Mouse (Mus musculus) CH12.LX (cell line): ENCODE results near the gene Zdhhc1. TPM values are rescaled to one million over a fixed set of nuclear protein-coding genes. Genes with fewer than 3 reads are reported as not detected.

ENCODE experiments used
- DNase-seq: peaks from one replicate; pipeline ENCODE4 v3.0.0-alpha.2; 2013; ENCODE audit errors: extremely low read depth
- H3K27ac ChIP-seq: 2 replicates; pipeline ENCODE4 v1.5.1; 2012; ENCODE audit warnings: low read depth, mild to moderate bottlenecking, control low read depth, moderate library complexity; ENCODE audit not compliant: insufficient read depth
- H3K27me3 ChIP-seq: replicated peaks from 2 replicates; pipeline ENCODE3; 2012; ENCODE audit warnings: inconsistent platforms
- H3K36me3 ChIP-seq, 2 experiments: replicated peaks in 1 of 2; 2 replicates each; pipeline versions ENCODE3 to v1.6.1; 2012; ENCODE audit warnings: inconsistent platforms in 1 of 2, low read length in 1 of 2, mild to moderate bottlenecking in 1 of 2, mixed read lengths in 1 of 2, moderate library complexity in 1 of 2; ENCODE audit not compliant: control insufficient read depth in 1 of 2, insufficient read depth in 1 of 2
- H3K4me1 ChIP-seq, 2 experiments: 2 replicates each; pipeline ENCODE4 v1.6.1; 2012; ENCODE audit warnings: inconsistent platforms in 1 of 2, moderate library complexity in 1 of 2; ENCODE audit not compliant: insufficient read depth in 2 of 2, control insufficient read depth in 1 of 2
- H3K4me2 ChIP-seq: 2 replicates; pipeline ENCODE4 v1.6.1; 2012; ENCODE audit warnings: low read depth, mild to moderate bottlenecking, control low read depth; ENCODE audit not compliant: poor library complexity, insufficient read depth, severe bottlenecking
- H3K4me3 ChIP-seq, 3 experiments: fragments of 150-350 bp in 1 of 3; sonication (generic) in 1 of 3; replicated peaks in 1 of 3; 2 replicates each; pipeline versions ENCODE3 to v1.5.1; 2011 to 2012; ENCODE audit warnings: low read depth in 2 of 3, low read length in 2 of 3, mild to moderate bottlenecking in 2 of 3, moderate library complexity in 2 of 3, control low read depth in 1 of 3, improper control_type of control experiment in 1 of 3, inconsistent platforms in 1 of 3, mixed read lengths in 1 of 3; ENCODE audit not compliant: poor library complexity in 1 of 3
- H3K79me2 ChIP-seq: replicated peaks from 2 replicates; pipeline ENCODE4 v1.6.1; 2012; ENCODE audit warnings: mild to moderate bottlenecking, moderate library complexity; ENCODE audit not compliant: control insufficient read depth, poor library complexity, insufficient read depth, severe bottlenecking; ENCODE audit errors: extremely low read depth
- H3K9ac ChIP-seq: 2 replicates; pipeline ENCODE4 v1.6.1; 2012; ENCODE audit warnings: low read depth, mild to moderate bottlenecking, control low read depth, moderate library complexity; ENCODE audit not compliant: insufficient read depth
- H3K9me3 ChIP-seq: replicated peaks from 2 replicates; pipeline ENCODE3; 2012; ENCODE audit warnings: low read length, inconsistent platforms, mixed read lengths
- BHLHE40 ChIP-seq: IDR thresholded peaks from 2 replicates; pipeline ENCODE4 v1.6.1; 2011; ENCODE audit warnings: mild to moderate bottlenecking, low read depth, low read length, improper control_type of control experiment
- CHD1 ChIP-seq: IDR thresholded peaks from 2 replicates; pipeline ENCODE4 v1.6.1; 2012; ENCODE audit warnings: low read depth, low read length, improper control_type of control experiment, inconsistent platforms
- E2F4 ChIP-seq: IDR thresholded peaks from 2 replicates; pipeline ENCODE4 v1.6.1; 2011; ENCODE audit warnings: low read depth, low read length, improper control_type of control experiment; ENCODE audit not compliant: insufficient replicate concordance
- ELF1 ChIP-seq: IDR thresholded peaks from 2 replicates; pipeline ENCODE4 v1.6.1; 2014; ENCODE audit warnings: low read depth, mild to moderate bottlenecking, inconsistent platforms, low read length, improper control_type of control experiment
- ETS1 ChIP-seq: conservative IDR thresholded peaks from 2 replicates; pipeline ENCODE4 v1.6.1; 2012; ENCODE audit warnings: low read depth, mild to moderate bottlenecking, inconsistent platforms, low read length, improper control_type of control experiment, moderate library complexity
- IRF4 ChIP-seq: IDR thresholded peaks from 2 replicates; pipeline ENCODE4 v1.6.1; 2014; ENCODE audit warnings: low read depth, mild to moderate bottlenecking, inconsistent platforms, low read length, improper control_type of control experiment
- JUN ChIP-seq: IDR thresholded peaks from 2 replicates; pipeline ENCODE4 v1.6.1; 2011; ENCODE audit warnings: low read depth, mild to moderate bottlenecking, low read length, improper control_type of control experiment, moderate library complexity; ENCODE audit not compliant: insufficient read depth
- MAFK ChIP-seq: IDR thresholded peaks from 2 replicates; pipeline ENCODE4 v1.6.1; 2011; ENCODE audit warnings: low read length, improper control_type of control experiment; ENCODE audit not compliant: insufficient replicate concordance
- MAX ChIP-seq: IDR thresholded peaks from 2 replicates; pipeline ENCODE4 v1.6.1; 2011; ENCODE audit warnings: low read length, improper control_type of control experiment
- MEF2A ChIP-seq: IDR thresholded peaks from 2 replicates; pipeline ENCODE4 v1.6.1; 2014; ENCODE audit warnings: low read depth, mild to moderate bottlenecking, inconsistent platforms, low read length, improper control_type of control experiment, borderline replicate concordance
- NELFE ChIP-seq: IDR thresholded peaks from 2 replicates; pipeline ENCODE4 v1.6.1; 2011; ENCODE audit warnings: low read depth, low read length, improper control_type of control experiment
- PAX5 ChIP-seq: IDR thresholded peaks from 2 replicates; pipeline ENCODE4 v1.6.1; 2012; ENCODE audit warnings: low read length, inconsistent platforms, mixed read lengths
- POLR2AphosphoS2 ChIP-seq: IDR thresholded peaks from 2 replicates; pipeline ENCODE4 v1.6.1; 2011; ENCODE audit warnings: low read depth, low read length, improper control_type of control experiment
- RAD21 ChIP-seq: IDR thresholded peaks from 2 replicates; pipeline ENCODE4 v1.6.1; 2011; ENCODE audit warnings: low read depth, mild to moderate bottlenecking, low read length, improper control_type of control experiment, moderate library complexity
- SIN3A ChIP-seq: IDR thresholded peaks from 2 replicates; pipeline ENCODE4 v1.6.1; 2012; ENCODE audit warnings: low read length, improper control_type of control experiment, inconsistent platforms
- SMC3 ChIP-seq: IDR thresholded peaks from 2 replicates; pipeline ENCODE4 v1.6.1; 2011; ENCODE audit warnings: low read depth, low read length, improper control_type of control experiment
- TBP ChIP-seq: conservative IDR thresholded peaks from 2 replicates; pipeline ENCODE4 v1.6.1; 2011; ENCODE audit warnings: low read depth, low read length, improper control_type of control experiment
- UBTF ChIP-seq: IDR thresholded peaks from 2 replicates; pipeline ENCODE4 v1.6.1; 2012; ENCODE audit warnings: low read depth, mild to moderate bottlenecking, inconsistent platforms, low read length, improper control_type of control experiment, moderate library complexity
- ZMIZ1 ChIP-seq: IDR thresholded peaks from 2 replicates; pipeline ENCODE4 v1.6.1; 2012; ENCODE audit warnings: low read depth, mild to moderate bottlenecking, inconsistent platforms, low read length, improper control_type of control experiment
- ZNF384 ChIP-seq: IDR thresholded peaks from 2 replicates; pipeline ENCODE4 v1.6.1; 2012; ENCODE audit warnings: low read depth, low read length, improper control_type of control experiment, inconsistent platforms
- dilution Hi-C: fragments of 300-500 bp; cut with MboI; formaldehyde crosslinking; loops from 2 replicates; pipeline ENCODE4 v1.14.3; 2020; ENCODE audit warnings: low sequenced_read_pairs; ENCODE audit not compliant: extremely low pct_unique_long_range_greater_than_20kb, extremely low pct_ligation_motif_present
- in situ Hi-C: fragments of 300-500 bp; cut with MboI; formaldehyde crosslinking; loops from 3 replicates; pipeline ENCODE4 v1.14.3; 2019; ENCODE audit warnings: low sequenced_read_pairs, low pct_ligation_motif_present, low pct_unique_long_range_greater_than_20kb, mixed read lengths
- polyA plus RNA-seq: library from polyadenylated mRNA; unstranded; fragments of >175 nt; gene quantifications from 2 replicates; pipeline ENCODE4 v1.2.1, GENCODE M21; 2012; ENCODE audit warnings: low read depth; ENCODE audit not compliant: insufficient read length
- total RNA-seq, 2 experiments: library from RNA; depleted of rRNA; stranded (reverse); fragments of 300-350 nt in 1 of 2; fragments of >200 nt in 1 of 2; gene quantifications; 2 replicates each; pipeline ENCODE4 v1.2.3; 2012 to 2014

Gene Zdhhc1
- total and polyA plus RNA-seq, 3 experiments, result 1.6 to 3.6 (median 2.6) TPM

GRCm38 (mm10) chr8:105528206-105528605 is 31.5 kb upstream of the Zdhhc1 start:
- no peak overlapping the region for H3K4me3 ChIP-seq
- H3K27me3 ChIP-seq, result no peaks in the 10 kb centered on the region
- dilution Hi-C loops (no loop called here), in situ Hi-C loops (loop anchor here (5.0 kb wide), 1 partner anchor 34 kb away; no protein-coding TSS in a partner anchor)
- H3K27ac ChIP-seq, result no peak overlapping the region
- peaks cover 33 to 94% of the 10 kb centered on the region in 2 experiments for H3K36me3 ChIP-seq
- H3K4me1 ChIP-seq, result peaks cover 0 to under 1% of the 10 kb centered on the region in 2 experiments; a peak in 1 of 4 replicates
- H3K4me2 ChIP-seq, result no peak overlapping the region
- H3K9me3 ChIP-seq, result no peaks in the 10 kb centered on the region
- no peak for TF ChIP-seq MEF2A
- TF ChIP-seq TBP, result no peak
- TF ChIP-seq MAX, result no peak
- no peak for TF ChIP-seq JUN
- TF ChIP-seq RAD21, result no peak
- no peak for TF ChIP-seq E2F4
- no peak for TF ChIP-seq NELFE
- TF ChIP-seq CHD1, result no peak
- no peak for DNase-seq
- H3K79me2 ChIP-seq, result no peaks in the 10 kb centered on the region
- H3K9ac ChIP-seq, result no peak overlapping the region

- peaks cover 40 to 96% of the 10 kb centered on the region in 2 experiments for H3K36me3 ChIP-seq
- dilution Hi-C loops (no loop called here), in situ Hi-C loops (loop anchor here (5.0 kb wide), 1 partner anchor 35 kb away; no protein-coding TSS in a partner anchor)
- H3K27ac ChIP-seq, result no peak overlapping the region
- no peak for DNase-seq
- H3K9me3 ChIP-seq, result no peaks in the 10 kb centered on the region
- no peak overlapping the region for H3K4me3 ChIP-seq
- H3K4me1 ChIP-seq, result no peaks in the 10 kb centered on the region
- H3K9ac ChIP-seq, result no peak overlapping the region
- H3K27me3 ChIP-seq, result no peaks in the 10 kb centered on the region
- H3K4me2 ChIP-seq, result no peak overlapping the region
- TF ChIP-seq ETS1, result no peak
- no peak for TF ChIP-seq IRF4
- TF ChIP-seq BHLHE40, result no peak
- TF ChIP-seq MAX, result no peak
- TF ChIP-seq TBP, result no peak
- no peak for TF ChIP-seq SMC3
- TF ChIP-seq ZMIZ1, result no peak
- TF ChIP-seq POLR2AphosphoS2, result no peak
- TF ChIP-seq UBTF, result no peak
- TF ChIP-seq E2F4, result no peak
- TF ChIP-seq SIN3A, result no peak
- no peak for TF ChIP-seq JUN
- TF ChIP-seq PAX5, result no peak
- no peak for TF ChIP-seq RAD21
- TF ChIP-seq MAFK, result no peak
- no peak for TF ChIP-seq ELF1
- no peak for TF ChIP-seq ZNF384
- H3K79me2 ChIP-seq, result no peaks in the 10 kb centered on the region
These were observed 30.4 kb upstream of the Zdhhc1 start for GRCm38 (mm10) chr8:105527110-105527509.
